Mouse (Mus musculus) embryonic fibroblast, embryonic 13.5 days (primary cell): ENCODE measurements around the gene Zfp202.

Experiments
- CTCF ChIP-seq: IDR thresholded peaks from 2 replicates; pipeline ENCODE4 v1.5.1; 2011; ENCODE audit warnings: mild to moderate bottlenecking, control low read depth, low read length, moderate library complexity, borderline replicate concordance; ENCODE audit not compliant: insufficient read depth
- POLR2A ChIP-seq: IDR thresholded peaks from 2 replicates; pipeline ENCODE4 v1.6.1; 2011; ENCODE audit warnings: low read depth, mild to moderate bottlenecking, control low read depth, low read length, moderate library complexity

- TF ChIP-seq POLR2A (no peak), CTCF (no peak)
These were observed 32.2 kb downstream of the Zfp202 start for GRCm38 (mm10) chr9:40224289-40224688.
